Mouse (Mus musculus): ENCODE data around the gene Mast4.

GRCm38 (mm10) chr13:102767110-102767509, 567.2 kb downstream of the Mast4 start:
- TF ChIP-seq CTCF (IDR thresholded peaks at IDR 0.05; ENCODE audit: control insufficient read depth, insufficient read depth, insufficient read length), result no peak
- no peak for TF ChIP-seq MAX (IDR thresholded peaks at IDR 0.05)
- no peak for TF ChIP-seq USF1 (IDR thresholded peaks at IDR 0.05; ENCODE audit: low read depth)
- no peak for TF ChIP-seq MYOD1 (IDR thresholded peaks at IDR 0.05; ENCODE audit: control insufficient read depth, insufficient read length, low read depth)
- no peak for TF ChIP-seq MYOG (IDR thresholded peaks at IDR 0.05; ENCODE audit: control insufficient read depth, extremely low read depth, insufficient read length)

Measured in C2C12 (cell line).